Mouse (Mus musculus) lung, adult 2 months (tissue): ENCODE results near the gene Trim40.

Experiments used
- CTCF ChIP-seq: fragments of 200-500 bp; IDR thresholded peaks from 2 replicates; pipeline ENCODE4 v1.5.1; 2011; ENCODE audit warnings: mild to moderate bottlenecking, low read length, control low read depth; ENCODE audit not compliant: insufficient read depth
- POLR2A ChIP-seq: fragments of 200-500 bp; IDR thresholded peaks from 2 replicates; pipeline ENCODE4 v1.6.1; 2011; ENCODE audit warnings: low read depth, mild to moderate bottlenecking, control low read depth, low read length, borderline replicate concordance; ENCODE audit errors: extremely low read depth

- TF ChIP-seq CTCF: no peak
- TF ChIP-seq POLR2A: no peak
These were observed 34.4 kb downstream of the Trim40 start for GRCm38 (mm10) chr17:36855484-36855883.
